Mouse (Mus musculus): ENCODE data around the gene Lrmda. TPM values are rescaled to one million over a fixed set of nuclear protein-coding genes. Genes with fewer than 3 reads are reported as not detected.

The Lrmda gene
- polyA plus RNA-seq, 1 experiment, result 0.65 TPM

- Histone ChIP-seq H3K4me1 (ENCODE audit: control insufficient read depth, insufficient read depth, low read length) (no peaks in the 10 kb centered on the region), H3K4me3 (ENCODE audit: insufficient read depth, low read length) (no peak overlapping the region), H3K27ac (ENCODE audit: insufficient read depth, low read length) (no peak overlapping the region)
- TF ChIP-seq CTCF (IDR thresholded peaks at IDR 0.05; ENCODE audit: extremely low read depth, insufficient read depth, low read length), result no peak
- no peak for TF ChIP-seq POLR2A (IDR thresholded peaks at IDR 0.05; ENCODE audit: extremely low read depth, insufficient read depth, low read length)
Measured at GRCm38 (mm10) chr14:22167285-22167684, 147.8 kb downstream of the Lrmda start.

- no peak overlapping the region for H3K4me3 ChIP-seq (ENCODE audit: insufficient read depth, low read length)
- no peaks in the 10 kb centered on the region for H3K4me1 ChIP-seq (ENCODE audit: control insufficient read depth, insufficient read depth, low read length)
- TF ChIP-seq CTCF (IDR thresholded peaks at IDR 0.05; ENCODE audit: extremely low read depth, insufficient read depth, low read length), result no peak
- no peak for TF ChIP-seq POLR2A (IDR thresholded peaks at IDR 0.05; ENCODE audit: extremely low read depth, insufficient read depth, low read length)
- H3K27ac ChIP-seq (ENCODE audit: insufficient read depth, low read length), result no peak overlapping the region
Measured at GRCm38 (mm10) chr14:22168077-22168794, 148.7 kb downstream of the Lrmda start.

GRCm38 (mm10) chr14:22168795-22169568 lies 149.5 kb downstream of the Lrmda start:
- Histone ChIP-seq H3K4me3 (ENCODE audit: insufficient read depth, low read length) (no peak overlapping the region), H3K27ac (ENCODE audit: insufficient read depth, low read length) (no peak overlapping the region), H3K4me1 (ENCODE audit: control insufficient read depth, insufficient read depth, low read length) (no peaks in the 10 kb centered on the region)
- no peak for TF ChIP-seq CTCF (IDR thresholded peaks at IDR 0.05; ENCODE audit: extremely low read depth, insufficient read depth, low read length)
- TF ChIP-seq POLR2A (IDR thresholded peaks at IDR 0.05; ENCODE audit: extremely low read depth, insufficient read depth, low read length), result no peak

GRCm38 (mm10) chr14:22174757-22175156 lies 155.2 kb downstream of the Lrmda start:
- Histone ChIP-seq H3K27ac (ENCODE audit: insufficient read depth, low read length) (no peak overlapping the region), H3K4me1 (ENCODE audit: control insufficient read depth, insufficient read depth, low read length) (no peaks in the 10 kb centered on the region), H3K4me3 (ENCODE audit: insufficient read depth, low read length) (no peak overlapping the region)
- TF ChIP-seq CTCF (IDR thresholded peaks at IDR 0.05; ENCODE audit: extremely low read depth, insufficient read depth, low read length) (no peak), POLR2A (IDR thresholded peaks at IDR 0.05; ENCODE audit: extremely low read depth, insufficient read depth, low read length) (no peak)

- H3K4me1 ChIP-seq (ENCODE audit: control insufficient read depth, insufficient read depth, low read length), result no peaks in the 10 kb centered on the region
- H3K4me3 ChIP-seq (ENCODE audit: insufficient read depth, low read length), result no peak overlapping the region
- no peak overlapping the region for H3K27ac ChIP-seq (ENCODE audit: insufficient read depth, low read length)
- TF ChIP-seq CTCF (IDR thresholded peaks at IDR 0.05; ENCODE audit: extremely low read depth, insufficient read depth, low read length) (no peak), POLR2A (IDR thresholded peaks at IDR 0.05; ENCODE audit: extremely low read depth, insufficient read depth, low read length) (no peak)
Measured at GRCm38 (mm10) chr14:22179761-22180160, 160.2 kb downstream of the Lrmda start.

GRCm38 (mm10) chr14:22181508-22181907 lies 162.0 kb downstream of the Lrmda start:
- no peak overlapping the region for H3K4me3 ChIP-seq (ENCODE audit: insufficient read depth, low read length)
- no peaks in the 10 kb centered on the region for H3K4me1 ChIP-seq (ENCODE audit: control insufficient read depth, insufficient read depth, low read length)
- TF ChIP-seq CTCF (IDR thresholded peaks at IDR 0.05; ENCODE audit: extremely low read depth, insufficient read depth, low read length) (no peak), POLR2A (IDR thresholded peaks at IDR 0.05; ENCODE audit: extremely low read depth, insufficient read depth, low read length) (no peak)
- no peak overlapping the region for H3K27ac ChIP-seq (ENCODE audit: insufficient read depth, low read length)

- TF ChIP-seq POLR2A (IDR thresholded peaks at IDR 0.05; ENCODE audit: extremely low read depth, insufficient read depth, low read length), result no peak
- TF ChIP-seq CTCF (IDR thresholded peaks at IDR 0.05; ENCODE audit: extremely low read depth, insufficient read depth, low read length), result no peak
Measured at GRCm38 (mm10) chr14:22183195-22183594, 163.7 kb downstream of the Lrmda start.

GRCm38 (mm10) chr14:22185452-22185851 lies 165.9 kb downstream of the Lrmda start:
- no peak overlapping the region for H3K4me3 ChIP-seq (ENCODE audit: insufficient read depth, low read length)
- TF ChIP-seq CTCF (IDR thresholded peaks at IDR 0.05; ENCODE audit: extremely low read depth, insufficient read depth, low read length) (no peak), POLR2A (IDR thresholded peaks at IDR 0.05; ENCODE audit: extremely low read depth, insufficient read depth, low read length) (no peak)
- H3K27ac ChIP-seq (ENCODE audit: insufficient read depth, low read length), result no peak overlapping the region
- no peaks in the 10 kb centered on the region for H3K4me1 ChIP-seq (ENCODE audit: control insufficient read depth, insufficient read depth, low read length)

More at GRCm38 (mm10) chr14:22183195-22183594, 163.7 kb downstream of the Lrmda start:
- H3K27ac ChIP-seq (ENCODE audit: insufficient read depth, low read length), result no peak overlapping the region
- H3K4me3 ChIP-seq (ENCODE audit: insufficient read depth, low read length), result no peak overlapping the region
- H3K4me1 ChIP-seq (ENCODE audit: control insufficient read depth, insufficient read depth, low read length), result no peaks in the 10 kb centered on the region

- Histone ChIP-seq H3K4me3 (ENCODE audit: insufficient read depth, low read length) (no peak overlapping the region), H3K4me1 (ENCODE audit: control insufficient read depth, insufficient read depth, low read length) (no peaks in the 10 kb centered on the region), H3K27ac (ENCODE audit: insufficient read depth, low read length) (no peak overlapping the region)
- no peak for TF ChIP-seq CTCF (IDR thresholded peaks at IDR 0.05; ENCODE audit: extremely low read depth, insufficient read depth, low read length)
- TF ChIP-seq POLR2A (IDR thresholded peaks at IDR 0.05; ENCODE audit: extremely low read depth, insufficient read depth, low read length), result no peak
Measured at GRCm38 (mm10) chr14:22190111-22190510, 170.6 kb downstream of the Lrmda start.

GRCm38 (mm10) chr14:22192185-22192584 lies 172.7 kb downstream of the Lrmda start:
- no peak overlapping the region for H3K4me3 ChIP-seq (ENCODE audit: insufficient read depth, low read length)
- TF ChIP-seq CTCF (IDR thresholded peaks at IDR 0.05; ENCODE audit: extremely low read depth, insufficient read depth, low read length) (no peak), POLR2A (IDR thresholded peaks at IDR 0.05; ENCODE audit: extremely low read depth, insufficient read depth, low read length) (no peak)
- no peaks in the 10 kb centered on the region for H3K4me1 ChIP-seq (ENCODE audit: control insufficient read depth, insufficient read depth, low read length)
- no peak overlapping the region for H3K27ac ChIP-seq (ENCODE audit: insufficient read depth, low read length)
